Mouse (Mus musculus) effector memory CD4-positive, alpha-beta T cell, adult 5 months (primary cell): ENCODE measurements around the gene Cradd. TPM values are rescaled to one million over a fixed set of nuclear protein-coding genes. Genes with fewer than 3 reads are reported as not detected.

Experiments
- polyA plus RNA-seq: library from polyadenylated mRNA; unstranded; fragments of 100-300 nt; shearing (Covaris generic); gene quantifications from one replicate; pipeline ENCODE4 v1.2.1, GENCODE M21; 2017

The Cradd gene
- 12.9 TPM for polyA plus RNA-seq

GRCm38 (mm10) chr10:95323393-95324277, at the start of gene Cradd:
Gene Cradd (minus strand): TSS chr10:95324133.

Other genes with a start within 250 kb of the Cradd start
- gene Socs2, start 93.0 kb upstream of the Cradd start, polyA plus RNA-seq = 4.8 TPM
- gene Mrpl42, start 177.8 kb upstream of the Cradd start, polyA plus RNA-seq = 69.3 TPM
- gene Ube2n, start 191.0 kb upstream of the Cradd start, polyA plus RNA-seq = 275 TPM
- gene Nudt4, start 240.0 kb upstream of the Cradd start, polyA plus RNA-seq = 39.9 TPM